Mouse (Mus musculus) left cerebral cortex, adult 11 months (tissue): ENCODE data around the gene Tle2.
A peak's percentile ranks its signal among the peaks of the same experiment; 100 is the strongest.

Experiments used
- DNase-seq: peaks from one replicate; pipeline ENCODE4 v3.0.0; 2022; ENCODE audit warnings: low spot score

The Tle2 gene

DNA sequence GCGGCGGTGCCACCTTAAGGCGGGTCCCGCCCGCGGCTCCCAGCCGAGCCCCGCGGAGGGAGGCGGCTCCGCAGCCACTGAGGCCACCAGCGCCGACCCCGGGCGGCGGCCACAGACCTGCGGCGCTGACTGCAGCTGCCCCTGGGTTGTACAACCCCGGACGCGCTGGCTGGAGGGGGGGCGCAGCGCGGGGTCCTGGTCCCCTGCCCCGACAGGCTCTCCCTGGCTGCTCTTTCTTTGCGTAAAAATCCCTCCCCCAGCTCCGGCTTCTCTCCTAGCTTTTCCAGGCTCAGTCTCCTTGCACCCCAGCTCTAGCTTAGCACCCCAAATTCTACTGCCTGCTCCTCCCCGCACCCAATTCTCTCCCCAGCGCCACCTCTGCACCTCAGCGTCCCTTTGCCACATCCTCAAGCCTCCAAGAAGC, 859 bp downstream of the Tle2 start:
- DNase-seq, result no peak

DNA sequence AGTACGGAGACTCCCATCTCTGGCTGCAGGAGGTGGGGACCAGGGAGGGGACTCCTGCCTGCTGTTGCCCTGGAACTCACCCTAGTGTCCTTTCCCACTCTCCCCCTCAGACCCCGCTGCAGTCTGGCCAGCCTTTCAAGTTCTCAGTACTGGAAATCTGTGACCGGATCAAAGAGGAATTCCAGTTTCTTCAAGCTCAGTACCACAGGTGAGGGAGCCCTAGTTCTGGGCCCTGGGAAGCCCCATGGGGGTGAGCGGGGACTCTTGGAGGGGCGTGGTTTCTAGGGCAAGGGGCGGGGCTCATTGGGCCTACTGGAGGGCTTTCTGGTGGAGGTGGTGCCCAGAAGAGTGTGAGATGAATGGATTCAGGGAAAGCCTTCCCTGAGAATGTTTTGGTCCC, 1.3 kb downstream of the Tle2 start:
- DNase-seq, result no peak

DNA sequence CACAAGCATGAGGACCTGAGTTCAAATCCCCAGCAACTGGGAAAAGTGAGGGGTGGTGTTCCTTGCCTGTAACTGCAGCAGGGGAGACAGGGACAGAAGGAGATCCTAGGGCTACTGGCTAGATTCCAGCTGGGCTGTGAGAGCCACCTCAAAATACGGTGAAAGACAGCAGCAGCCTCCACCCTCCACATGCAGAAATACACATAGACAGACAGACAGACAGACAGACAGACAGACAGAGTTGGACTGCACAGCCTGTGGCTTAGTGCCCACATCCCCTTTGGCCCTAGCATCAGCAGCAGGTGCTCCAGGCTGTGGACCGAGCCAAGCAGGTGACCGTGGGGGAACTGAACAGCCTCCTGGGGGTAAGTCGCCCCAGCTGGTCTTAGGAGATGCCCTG, 5.6 kb downstream of the Tle2 start:
- DNase-seq, result no peak

DNA sequence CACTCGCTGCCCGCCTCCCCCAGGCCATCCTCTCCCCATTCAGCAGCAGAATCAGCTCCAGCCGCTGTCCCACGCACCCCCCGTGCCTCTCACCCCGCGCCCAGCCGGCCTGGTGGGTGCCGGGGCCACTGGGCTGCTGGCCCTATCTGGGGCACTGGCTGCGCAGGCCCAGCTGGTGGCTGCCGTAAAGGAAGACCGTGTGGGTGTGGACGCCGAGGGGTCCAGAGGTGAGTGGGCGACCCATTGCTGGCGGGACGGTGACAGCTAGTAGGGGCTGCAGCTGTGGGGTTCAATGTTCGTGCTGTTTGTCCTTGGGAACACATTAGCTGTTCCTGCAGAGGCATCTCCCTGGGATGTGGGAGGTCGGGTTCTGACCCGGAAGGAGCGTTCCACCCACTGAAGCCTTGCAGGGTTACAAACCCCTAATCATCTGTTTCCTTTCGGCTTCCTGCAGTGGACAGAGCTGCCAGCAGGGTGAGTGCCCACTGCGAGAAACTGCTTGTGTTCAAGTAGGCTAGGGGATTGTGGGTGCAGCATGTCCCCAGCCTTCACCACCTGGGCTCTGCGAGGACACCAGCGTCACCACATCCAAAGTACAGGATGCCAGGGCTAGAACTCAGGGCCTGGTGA, 6.2 kb downstream of the Tle2 start:
- no peak for DNase-seq

DNA sequence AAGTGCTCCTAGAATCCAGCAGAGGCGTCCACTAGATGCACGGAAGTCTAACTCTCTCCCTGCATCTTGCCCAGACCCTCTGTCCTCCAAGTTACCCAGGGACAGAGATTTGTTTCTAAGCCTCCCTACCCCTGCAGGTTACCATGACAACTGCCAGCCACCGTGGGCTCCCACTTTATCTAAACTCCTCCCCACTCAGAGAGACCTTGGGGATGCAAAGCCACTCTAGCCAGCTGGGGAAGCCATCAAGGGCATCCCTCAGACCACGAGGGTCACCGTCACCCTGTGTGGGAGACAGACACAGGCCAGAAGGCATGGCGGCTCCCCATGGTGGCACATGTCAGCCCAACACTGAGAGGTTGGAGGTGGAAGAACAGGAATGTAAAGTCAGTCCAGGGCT, 9.0 kb downstream of the Tle2 start:
- DNase-seq, result no peak

DNA sequence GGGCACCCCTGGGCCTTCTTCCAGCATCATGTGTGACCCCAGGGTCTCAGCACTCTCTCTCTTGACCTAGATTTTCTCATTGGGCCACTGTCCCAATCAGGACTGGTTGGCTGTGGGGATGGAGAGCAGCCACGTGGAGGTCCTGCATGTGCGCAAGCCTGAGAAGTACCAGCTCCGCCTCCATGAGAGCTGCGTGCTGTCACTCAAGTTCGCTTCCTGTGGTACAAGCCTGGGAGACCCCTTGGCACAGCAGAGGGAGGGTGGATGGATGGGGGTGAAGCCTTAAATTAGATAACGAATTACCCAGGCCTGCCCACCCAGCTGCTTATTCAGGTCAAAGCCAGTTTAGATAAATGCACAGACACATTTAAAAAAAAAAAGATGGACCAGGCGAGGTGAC, 14.4 kb downstream of the Tle2 start:
- no peak for DNase-seq

DNA sequence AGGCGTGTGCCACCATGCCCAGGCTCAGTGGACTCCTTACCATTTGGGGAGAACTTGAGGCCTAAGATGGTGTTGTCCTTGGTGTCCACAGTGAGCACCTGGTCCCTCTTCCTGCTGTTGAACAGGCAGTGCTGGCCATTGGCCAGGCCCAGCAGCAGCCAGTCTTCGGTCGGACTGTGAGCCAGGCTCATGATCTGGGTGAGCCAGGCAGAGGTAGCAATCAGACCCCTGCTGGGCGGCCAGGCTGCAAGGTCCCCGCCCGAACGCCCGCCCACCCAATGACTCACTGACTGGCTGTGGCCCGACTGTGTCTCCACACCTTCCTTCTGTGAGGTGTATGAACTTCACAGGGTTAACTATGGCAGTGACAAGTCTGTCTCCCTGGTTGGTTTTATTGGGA, 17.5 kb downstream of the Tle2 start:
- DNase-seq, result no peak

DNA sequence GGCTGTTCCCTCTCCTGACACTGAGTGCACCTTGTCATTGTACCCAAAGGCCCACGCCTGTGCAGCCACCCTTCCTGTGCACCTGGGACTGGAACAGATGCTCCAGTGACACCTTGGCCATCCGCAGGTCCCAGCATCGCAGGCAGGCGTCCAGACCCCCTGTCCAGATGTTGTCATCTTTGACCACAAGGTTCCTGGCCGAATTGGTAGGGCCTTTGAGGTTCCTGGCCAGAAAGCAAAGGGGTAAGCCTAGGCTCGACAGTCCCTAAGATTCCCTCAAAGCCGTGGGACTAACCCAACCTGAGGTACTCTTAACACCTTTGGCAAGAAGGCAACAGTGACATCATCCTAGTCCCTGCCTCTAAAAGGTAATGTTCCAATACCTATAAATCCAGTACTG, 18.3 kb downstream of the Tle2 start:
- no peak for DNase-seq

DNA sequence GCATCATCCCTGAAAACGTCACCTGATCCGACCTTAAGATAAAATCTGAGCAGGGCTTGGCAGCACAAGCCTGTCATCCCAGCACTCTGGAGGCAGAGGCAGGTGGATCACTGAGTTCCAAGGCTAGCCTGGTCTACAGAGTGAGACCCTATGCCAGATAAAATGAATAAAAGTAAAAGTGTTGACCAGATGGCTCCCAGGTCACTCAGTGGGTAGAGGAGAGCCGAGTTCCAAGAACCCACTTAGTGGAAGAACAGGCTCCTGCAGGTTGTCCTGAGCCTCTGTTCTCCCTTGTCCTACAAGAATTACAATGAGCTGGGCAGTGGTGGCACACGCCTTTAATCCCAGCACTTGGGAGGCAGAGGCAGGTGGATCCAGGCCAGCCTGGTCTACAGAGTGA, 18.9 kb downstream of the Tle2 start:
- DNase-seq, result no peak

DNA sequence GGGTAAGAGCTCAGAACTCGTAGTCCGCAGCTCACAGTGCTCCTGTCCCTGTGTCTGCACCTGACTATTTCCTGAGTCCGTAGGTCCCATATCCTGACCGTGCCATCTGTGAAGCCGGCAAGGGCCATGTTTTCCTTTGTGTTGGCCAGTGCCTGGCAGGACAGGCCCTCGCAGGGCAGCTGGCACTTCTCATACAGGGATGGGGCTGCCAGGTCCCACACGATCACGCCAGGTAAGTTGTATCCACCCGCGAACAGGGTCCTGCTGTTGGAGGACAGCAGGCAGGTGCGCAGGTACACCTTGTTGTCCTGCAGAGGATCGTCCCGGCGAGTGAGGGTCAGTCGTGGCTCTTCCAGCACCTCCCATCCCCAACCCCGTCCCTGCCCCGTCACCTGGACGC, 19.6 kb downstream of the Tle2 start:
- DNase-seq, result no peak

DNA sequence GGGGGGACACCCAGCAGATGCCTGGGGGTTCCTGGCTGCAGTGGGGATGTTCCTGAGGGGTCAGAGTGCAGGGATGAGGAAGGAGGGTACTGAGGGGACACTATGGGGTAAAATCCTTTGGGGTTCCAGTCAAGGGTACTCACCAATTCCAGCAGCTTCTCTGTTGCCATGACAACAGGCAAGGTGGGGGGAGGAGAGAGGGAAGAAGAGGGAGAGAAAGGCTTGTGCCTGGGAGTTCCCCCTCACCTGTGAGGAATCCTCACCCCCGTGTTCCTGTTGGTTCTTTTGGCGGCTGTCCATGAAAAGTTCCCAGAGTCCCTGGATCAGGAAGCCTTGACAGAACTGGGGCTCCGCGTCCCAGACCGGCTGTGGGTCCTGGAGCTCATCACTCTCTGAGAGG, 21.2 kb downstream of the Tle2 start:
- no peak for DNase-seq

DNA sequence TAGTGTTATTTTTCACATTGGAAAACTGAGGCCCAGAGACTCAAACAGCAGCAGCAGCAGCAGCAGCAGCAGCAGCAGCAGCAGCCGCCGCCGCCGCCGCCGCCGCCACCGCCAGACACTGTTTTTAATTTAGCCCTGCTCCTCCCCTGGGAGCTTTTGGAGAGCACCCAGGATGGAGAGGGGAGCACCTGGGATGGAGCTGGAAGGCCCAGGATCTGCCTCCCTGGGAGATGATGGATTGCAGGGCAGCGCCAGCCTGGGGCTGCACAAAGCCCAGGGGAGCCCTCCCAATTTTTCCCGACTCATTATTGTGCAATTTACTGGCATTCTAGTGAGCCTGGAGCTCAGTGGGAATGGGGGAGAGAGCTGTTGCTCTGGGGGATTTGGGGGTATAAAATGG, 22.2 kb downstream of the Tle2 start:
- DNase-seq, result no peak

DNA sequence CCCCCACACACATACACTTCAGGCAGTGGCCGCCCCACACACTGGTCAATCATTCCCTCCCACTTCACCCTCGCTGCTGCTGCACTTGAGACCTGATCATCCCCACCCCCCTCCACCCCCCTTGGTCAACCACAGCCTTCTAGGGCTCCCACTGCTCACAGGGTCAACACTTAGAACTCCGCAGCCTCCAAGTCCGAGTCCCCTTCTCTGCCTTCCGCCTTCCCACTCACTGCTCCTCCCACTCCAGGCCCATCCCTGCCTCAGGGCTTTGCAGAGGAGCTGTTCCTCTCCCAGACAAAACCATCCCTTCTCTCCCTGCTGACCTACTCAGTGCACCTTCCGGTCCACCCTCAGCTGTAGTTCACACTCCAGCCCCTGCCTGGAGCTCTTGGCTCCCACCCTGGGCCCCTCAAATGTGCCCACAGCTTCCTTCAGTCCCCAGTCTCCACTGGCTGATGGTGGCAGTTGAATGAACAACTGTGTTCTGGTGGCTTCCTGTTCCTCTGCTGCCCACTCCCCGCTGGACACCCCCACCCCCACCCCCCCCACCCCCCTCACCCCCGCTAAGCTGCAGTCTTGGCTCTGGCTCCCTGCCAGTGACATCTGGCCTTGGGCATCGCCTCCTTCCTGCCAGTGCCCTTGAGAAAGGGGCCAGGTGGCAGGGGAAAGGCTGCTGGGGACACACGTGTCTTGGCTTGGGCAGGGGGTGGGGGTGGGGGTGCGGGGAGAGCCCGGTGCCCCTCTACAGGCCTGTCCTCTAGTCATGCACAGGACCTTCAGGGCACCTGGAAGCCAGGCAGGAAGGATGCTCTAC, 23.0 kb downstream of the Tle2 start:
- no peak for DNase-seq

DNA sequence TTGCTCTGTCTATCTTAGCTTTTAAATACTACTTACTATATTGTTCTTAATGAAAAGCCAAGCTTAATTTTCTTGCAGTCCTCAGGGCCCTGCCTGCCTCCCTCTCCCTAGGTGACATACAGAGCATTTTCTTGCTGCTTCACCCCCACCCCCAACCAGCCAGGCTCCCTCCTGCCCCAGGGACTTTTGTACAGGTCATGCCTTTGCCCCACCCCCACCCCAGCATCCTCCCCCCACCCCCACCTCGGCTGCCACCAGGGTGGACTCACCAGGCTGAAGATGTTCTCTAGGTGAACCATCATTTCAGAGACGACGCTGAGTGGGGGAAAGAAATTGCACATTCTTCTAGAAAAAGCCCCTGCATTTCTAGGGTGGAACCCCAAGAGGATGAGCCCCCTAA, 24.0 kb downstream of the Tle2 start:
- DNase-seq, result no peak

DNA sequence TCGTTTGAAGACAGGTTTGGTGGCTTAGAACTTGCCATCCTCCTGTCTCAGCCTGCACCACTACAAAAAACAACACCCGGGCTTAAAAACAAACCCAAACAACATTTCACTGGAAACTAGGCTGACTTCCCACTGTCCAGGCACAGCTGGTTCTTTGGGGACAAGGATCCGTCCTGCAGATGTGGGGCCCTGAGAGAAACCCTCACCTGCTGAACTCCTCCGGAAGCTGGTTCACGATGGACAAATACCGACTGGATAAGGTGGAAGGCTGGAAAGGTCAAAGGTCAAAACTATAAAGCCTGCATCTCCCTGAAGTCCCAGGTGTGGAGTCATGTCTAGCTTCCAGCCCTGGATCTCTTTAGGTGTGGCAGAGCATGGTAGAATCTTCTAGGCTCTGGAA, 24.5 kb downstream of the Tle2 start:
- DNase-seq, result no peak

DNA sequence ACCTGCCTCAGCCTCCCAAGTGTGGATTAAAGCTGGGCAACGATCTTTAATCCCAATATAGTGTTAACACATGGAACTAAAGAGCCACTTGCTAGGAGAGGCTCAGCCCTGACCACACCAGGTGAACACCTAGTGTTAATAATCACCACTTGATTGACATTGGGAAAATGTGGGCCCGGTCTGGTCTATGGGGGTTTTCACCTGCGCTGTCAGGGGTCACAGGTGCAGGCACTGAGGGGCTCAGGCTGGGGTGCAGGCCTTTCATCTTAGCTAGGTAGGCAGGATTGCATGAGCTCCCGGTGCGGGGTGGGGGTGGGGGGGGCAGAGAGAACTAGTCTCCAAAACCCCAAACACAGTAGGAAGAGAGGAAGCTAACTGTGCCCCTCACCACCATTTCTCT, 25.3 kb downstream of the Tle2 start:
- DNase-seq, result no peak

DNA sequence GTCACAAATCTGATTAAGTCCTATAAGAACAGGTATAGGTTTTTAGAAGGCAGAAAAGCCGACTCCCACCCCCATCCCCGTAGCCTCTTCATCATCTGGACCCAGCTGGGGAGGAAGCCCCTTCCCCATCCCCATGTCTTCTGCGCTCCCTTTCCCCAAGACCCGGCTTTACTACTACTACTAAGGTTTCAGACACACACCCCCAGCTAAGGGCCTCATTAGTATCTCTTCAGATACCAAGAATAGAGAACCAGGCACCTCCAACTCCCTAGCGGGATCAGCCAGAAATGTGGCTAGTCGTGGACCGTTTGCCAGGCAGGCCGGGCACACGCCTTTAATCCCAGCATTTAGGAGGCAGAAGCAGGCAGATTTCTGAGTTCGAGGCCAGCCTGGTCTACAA, 25.7 kb downstream of the Tle2 start:
- no peak for DNase-seq

DNA sequence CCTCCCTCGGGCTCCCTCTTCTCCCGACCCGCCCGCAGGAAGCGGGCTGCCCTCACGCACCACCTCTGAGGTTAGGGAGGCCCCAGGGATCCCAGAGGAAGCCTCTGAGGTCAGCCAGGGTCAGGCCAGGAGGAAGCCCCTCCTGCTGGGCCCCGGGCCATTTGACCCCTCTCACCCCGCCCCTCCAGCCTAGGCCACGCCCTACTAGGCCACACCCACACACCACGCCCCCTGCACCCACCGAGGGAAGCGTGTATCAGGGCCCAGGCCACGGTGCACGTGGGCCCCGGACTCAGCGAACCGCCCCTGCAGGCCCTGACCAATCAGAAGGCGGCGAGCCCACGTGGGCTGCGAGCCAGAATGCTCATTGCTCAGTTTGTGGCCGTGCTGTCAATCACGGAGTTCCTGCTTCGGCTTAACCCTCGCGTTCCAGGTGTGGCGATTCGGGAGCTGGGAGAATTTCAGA, 26.4 kb downstream of the Tle2 start, which contains the start of gene Tle6:
TSS of gene Tle6 (minus strand) at position 336 of the 466 bp plus-strand sequence.
- DNase-seq, result peak; percentile 91

DNA sequence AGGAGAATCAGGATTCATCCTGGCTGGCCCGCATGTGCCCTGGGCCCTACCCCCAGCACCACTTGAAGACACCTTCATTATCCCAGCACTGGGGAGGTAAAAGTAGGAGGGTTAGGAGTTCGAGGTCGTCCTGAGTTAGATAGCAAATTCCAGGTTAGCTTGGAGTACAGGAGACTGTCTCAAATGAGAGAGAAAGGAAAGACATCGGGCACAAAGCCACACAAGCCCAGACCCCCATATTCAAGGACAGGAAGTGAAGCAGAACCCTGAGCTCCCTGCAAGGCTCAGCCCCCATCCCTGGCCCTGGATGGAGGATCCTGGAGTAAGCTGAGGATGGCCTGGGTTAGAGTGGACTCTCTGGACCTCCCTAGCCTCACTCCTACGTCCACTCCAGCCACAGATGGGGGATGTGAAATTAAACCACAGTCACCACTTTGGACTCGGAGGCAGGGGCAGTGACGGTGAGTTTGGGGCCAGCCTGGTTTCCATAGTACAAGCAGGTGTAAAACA, 27.1 kb downstream of the Tle2 start:
- no peak for DNase-seq

DNA sequence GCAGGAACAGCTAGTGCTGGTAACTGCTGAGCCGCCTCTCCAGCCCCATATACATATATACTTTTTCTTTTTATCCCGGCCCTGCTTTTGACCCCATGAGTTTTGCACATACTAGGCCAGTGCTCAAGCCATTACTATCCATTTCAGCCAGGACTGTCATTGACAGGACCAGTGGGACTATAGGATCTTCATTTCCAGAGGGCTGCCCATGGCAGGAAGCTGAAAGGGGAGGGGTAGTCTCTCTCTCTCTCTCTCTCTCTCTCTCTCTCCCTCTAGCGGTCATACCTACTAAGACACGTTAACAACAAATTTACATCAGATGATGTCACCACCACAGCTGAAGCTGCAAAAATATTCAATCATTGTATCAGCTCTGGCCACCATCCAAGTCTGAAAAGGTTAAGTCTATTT, 28.4 kb downstream of the Tle2 start:
- no peak for DNase-seq

DNA sequence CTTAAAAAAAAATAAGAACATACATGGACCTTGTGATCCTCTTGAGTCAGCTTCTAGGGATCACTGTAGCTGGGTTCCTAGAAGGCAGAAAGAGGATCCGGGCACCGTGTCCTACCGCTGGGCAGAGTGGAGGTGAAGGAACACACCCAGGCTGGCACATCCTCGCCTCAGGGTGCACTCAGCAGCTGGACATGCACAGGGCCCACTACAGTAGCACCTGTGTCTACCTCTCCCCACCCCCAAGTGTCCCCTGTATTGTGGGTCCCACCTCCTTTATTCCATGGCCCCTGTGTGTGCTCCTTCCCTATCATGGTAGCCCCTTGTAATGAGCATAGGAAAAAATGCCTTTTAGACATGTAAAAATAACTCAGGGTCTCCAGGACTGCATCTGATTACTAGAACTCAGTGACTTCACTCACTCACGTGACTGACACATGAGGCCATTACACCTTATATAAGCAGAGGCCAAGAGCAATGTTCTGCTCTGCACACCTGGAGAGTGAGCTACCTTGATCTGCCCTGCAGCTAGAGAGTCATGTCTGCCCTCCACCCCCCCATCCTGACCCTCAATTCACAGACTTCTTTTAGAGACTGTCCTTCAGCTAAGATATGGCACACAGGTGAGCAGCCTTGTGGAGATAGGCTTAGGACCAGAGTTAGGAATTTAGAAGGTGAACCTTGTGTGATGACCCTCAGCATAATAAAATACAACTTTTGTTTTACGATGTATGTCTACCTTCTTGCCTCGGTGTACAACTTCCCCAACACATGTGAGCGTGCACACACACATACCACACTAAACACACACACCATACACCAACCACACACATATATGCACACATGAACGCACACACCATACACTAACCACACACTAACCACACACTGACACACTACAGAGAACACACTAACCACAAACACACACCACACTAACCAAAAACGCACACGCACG, 29.9 kb downstream of the Tle2 start:
- no peak for DNase-seq

DNA sequence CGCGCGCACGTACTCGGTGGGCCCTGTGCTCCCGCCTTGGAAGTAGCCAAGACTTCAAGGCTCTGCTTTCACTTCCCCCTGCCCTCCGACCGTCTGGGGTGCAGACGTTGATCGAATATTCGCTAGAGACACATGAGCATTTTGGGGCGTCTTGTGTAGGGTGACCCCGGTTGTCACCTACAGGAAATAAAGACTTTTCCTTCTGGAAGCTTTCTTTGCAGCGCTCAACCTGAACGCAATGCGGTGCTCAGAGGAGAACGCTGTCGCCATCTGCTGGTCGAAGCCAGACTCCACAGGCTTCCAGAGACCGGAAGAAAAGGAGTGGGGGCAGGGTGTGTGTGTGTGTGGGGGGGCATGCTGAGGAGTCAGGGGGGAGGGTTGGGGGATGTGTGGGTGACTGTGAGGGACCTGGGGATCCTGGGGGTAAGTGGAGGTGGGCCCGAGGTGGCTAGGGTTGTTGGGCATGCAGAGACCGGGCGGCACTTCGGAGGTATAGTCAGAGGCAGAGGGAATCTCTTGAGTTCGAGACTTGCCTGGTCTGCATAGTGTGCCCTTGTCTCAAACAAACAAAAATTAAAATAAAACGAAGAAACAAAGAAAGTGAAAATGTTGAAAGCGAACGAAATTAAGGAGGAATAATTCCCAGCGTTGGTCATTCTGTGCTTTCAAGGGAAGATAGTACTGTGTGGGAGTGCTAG, 30.8 kb downstream of the Tle2 start:
- peak; percentile 76 for DNase-seq
